Mouse (Mus musculus) adrenal gland (tissue): ENCODE data around the gene Tmem200c.

Experiments
- intact Hi-C: fragments of 180-260 bp; cut with DNase I; formaldehyde crosslinking; loops from one replicate; pipeline ENCODE4 v1.15.1; 2025
- long read RNA-seq, 2 experiments: library from polyadenylated mRNA; unstranded; transcript quantifications; one replicate each; pipeline ENCODE4 v2.0.0; 2020; ENCODE audit warnings: borderline replicate concordance in 1 of 2; ENCODE audit not compliant: insufficient replicate concordance in 1 of 2

The Tmem200c gene
- long read RNA-seq, experiment 1 = 0 reads
- long read RNA-seq, experiment 2 = 0 reads

GRCm38 (mm10) chr17:68826323-68826722, at the start of gene Tmem200c:
TSS of gene Tmem200c (plus strand) at chr17:68826623.
- intact Hi-C loops = no loop called here

DNA sequence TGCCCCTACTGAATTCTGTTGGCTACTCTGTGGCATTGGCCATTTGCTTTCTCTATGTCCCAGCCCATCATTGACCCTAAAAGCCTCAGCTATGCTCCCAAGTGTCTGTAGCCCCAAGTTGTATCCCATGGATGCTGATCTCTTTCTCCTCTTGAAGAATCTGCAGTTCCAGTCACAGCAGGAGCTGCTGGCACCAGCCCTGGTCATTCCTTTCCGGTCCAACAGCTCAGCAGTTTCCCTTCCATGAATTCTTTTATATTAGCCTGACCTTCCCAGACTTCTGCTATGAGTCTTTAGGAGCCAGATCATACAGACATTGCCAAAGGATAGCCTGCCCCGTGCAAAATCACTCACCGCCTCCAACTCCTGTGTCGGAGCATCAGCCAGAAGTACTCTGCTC, 32.7 kb upstream of the Tmem200c start:
- intact Hi-C loops = no loop called here

GRCm38 (mm10) chr17:68836655-68837012, 10.2 kb downstream of the Tmem200c start:
- intact Hi-C loops = no loop called here

GRCm38 (mm10) chr17:68837013-68837858, 10.8 kb downstream of the Tmem200c start:
- intact Hi-C loops = no loop called here

DNA sequence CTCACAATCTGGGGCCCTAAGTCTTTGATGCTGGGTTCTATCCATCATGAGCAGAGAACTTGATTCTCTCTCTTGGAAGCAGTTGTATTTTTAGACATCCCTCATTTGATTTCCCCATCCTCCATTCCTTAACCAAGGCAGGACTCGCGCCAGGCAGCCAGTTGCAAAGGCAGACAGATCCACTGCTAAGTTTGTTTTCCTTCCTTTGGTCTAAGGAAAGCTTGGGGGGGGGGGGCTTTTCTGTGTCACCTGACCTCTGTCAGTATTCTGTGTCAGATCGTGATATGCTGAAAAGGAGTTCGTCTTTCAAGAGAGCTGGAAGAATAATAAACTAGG, 11.4 kb downstream of the Tmem200c start:
- intact Hi-C loops = no loop called here

GRCm38 (mm10) chr17:68839888-68840571, 13.6 kb downstream of the Tmem200c start:
- intact Hi-C loops = no loop called here

GRCm38 (mm10) chr17:68840572-68840939, 14.1 kb downstream of the Tmem200c start:
- intact Hi-C loops = no loop called here

GRCm38 (mm10) chr17:68841097-68841891, 14.9 kb downstream of the Tmem200c start:
- intact Hi-C loops = no loop called here

DNA sequence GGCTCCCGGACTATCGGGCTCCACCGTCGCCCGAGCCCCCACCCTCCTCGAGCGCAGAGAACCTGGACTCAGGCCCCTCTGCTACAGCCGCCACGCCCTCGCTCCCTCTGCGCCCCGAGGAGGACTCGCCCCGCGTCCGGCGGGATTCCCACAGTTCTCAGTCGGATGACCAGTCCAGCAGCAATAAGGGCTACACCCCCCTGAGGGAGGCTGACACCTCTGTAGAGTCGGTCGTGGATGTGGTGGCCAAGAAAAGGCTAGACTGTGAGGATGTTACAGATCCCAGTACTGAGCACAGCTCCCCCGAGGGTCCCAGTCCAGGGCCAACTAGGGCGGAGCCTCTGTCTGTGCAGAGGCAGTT, 15.4 kb downstream of the Tmem200c start:
- intact Hi-C loops = no loop called here

DNA sequence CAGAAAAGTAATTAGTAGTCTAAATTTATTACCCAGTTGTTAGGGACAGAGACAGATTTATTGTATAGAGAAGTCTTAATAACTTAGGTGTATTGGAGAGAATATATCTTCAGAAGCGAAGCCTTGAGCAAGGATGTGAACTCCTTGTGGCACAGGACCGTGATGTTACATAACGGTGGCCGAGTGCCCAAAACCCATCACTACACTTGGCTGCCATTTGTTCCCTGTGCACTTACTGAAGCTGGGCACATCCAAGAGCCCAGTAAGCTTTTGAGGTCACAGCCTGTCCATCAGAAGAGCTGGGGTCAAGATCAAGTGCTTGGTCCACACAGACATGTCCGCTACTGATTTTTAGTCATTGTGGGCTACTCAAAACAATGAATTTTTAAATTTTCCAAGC, 19.5 kb downstream of the Tmem200c start:
- intact Hi-C loops = no loop called here

DNA sequence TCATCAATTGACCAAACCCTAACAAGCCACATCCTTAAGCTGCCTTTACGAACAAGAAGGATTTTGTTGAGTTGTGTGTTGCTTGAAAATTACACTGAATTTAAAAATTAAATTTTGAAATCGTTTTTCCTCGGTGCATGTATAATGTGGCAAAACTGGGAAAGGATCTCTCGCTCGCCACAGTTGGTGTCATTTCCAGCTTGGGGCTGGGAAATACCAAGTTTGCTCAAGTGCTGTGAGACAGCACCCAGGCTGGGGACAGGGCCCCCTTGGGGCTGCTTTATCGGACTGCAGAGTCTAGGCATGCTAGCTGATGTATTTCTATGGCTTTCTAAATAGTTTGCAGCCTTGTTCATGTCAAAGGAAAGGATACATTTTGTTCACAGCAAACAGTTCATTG, 22.3 kb downstream of the Tmem200c start:
- intact Hi-C loops = no loop called here

DNA sequence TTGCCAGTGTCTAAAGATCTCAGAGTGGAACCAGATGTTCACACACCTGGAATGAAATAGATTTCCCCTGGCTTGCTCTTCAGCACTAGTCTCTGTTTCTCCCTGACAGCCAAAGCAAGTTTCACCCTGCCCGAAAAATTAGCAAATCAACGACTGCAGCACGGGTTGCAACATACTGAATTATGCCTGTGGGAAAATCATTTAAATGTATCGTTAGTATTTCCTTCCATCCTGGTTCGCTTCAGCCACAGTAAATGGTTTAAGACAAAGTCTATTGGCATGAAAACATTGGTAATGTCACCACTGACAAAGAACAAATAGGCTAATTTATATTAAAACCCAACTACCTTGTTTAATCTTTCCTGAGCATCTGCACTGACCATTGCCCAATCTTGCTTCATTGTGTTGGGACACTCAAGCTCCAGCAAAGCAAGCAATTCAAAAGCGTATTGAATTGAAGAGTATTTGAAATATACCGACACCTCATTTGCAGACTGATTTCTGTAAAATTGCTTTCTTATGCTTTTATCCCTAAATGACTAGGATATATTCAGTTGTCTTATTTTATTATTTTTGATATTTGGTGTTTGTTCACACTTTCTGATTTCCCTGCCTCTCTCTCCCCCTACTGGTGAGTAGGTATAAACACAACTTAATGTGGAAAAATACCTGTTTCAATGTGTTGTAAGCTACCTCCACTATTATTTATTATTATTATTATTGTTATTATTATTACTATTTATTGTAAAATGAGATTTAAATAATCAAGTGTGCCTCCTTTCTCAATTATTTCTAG, 25.9 kb downstream of the Tmem200c start:
- intact Hi-C loops = loop anchor here (5.0 to 10.0 kb wide), 2 partner anchors 565 to 988 kb away; no protein-coding TSS in a partner anchor

GRCm38 (mm10) chr17:68864175-68864574, 37.8 kb downstream of the Tmem200c start:
- intact Hi-C loops = no loop called here

- intact Hi-C loops = no loop called here
Measured at GRCm38 (mm10) chr17:68868439-68868838, 42.0 kb downstream of the Tmem200c start.

DNA sequence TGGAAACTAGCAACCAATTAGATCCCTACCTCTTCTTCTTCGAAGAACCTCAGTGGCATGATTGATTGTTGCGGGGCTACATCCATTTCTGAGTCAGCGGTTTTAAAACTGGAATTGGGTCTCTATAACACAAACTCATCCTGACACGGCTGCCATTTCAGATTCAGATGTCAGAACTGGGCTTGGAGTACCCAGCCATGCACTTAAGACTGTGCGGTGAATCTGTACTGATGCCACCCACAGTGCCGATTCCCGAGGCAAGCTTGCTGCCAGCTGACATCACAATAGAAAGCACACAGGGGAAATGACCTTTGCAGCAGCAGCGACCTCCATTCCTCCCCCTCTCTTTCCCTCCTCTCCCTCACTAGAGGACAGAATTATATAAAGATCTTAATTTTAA, 47.6 kb downstream of the Tmem200c start:
- intact Hi-C loops = no loop called here

GRCm38 (mm10) chr17:68875251-68875650, 48.8 kb downstream of the Tmem200c start:
- intact Hi-C loops = no loop called here

DNA sequence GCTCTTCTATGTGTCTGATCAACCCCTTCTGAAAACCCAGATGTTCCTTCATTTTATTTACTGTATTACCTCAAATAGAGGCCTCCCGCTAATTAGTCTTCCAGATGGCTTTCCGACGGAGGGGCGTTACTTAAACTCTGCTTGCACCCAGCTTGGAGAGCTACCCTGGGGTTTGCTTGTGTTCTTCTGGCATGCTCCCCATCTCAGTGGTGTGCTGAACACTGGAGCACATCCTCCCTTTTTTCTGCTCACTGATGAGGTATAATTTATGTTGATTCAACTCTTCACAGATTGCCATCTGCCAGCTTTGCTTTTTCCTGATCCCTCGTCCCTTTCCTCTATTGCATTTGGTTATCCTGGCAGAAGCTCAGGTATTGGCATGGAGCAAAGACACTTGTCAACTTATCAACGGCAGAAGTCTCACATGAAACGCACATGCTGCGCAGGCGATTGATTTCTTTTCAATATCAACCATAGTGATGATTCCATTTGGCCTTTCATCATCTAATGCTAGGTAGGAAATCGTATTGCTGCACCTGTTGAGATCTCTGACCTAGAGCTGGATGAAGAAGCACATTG, 49.6 kb downstream of the Tmem200c start:
- intact Hi-C loops = no loop called here

DNA sequence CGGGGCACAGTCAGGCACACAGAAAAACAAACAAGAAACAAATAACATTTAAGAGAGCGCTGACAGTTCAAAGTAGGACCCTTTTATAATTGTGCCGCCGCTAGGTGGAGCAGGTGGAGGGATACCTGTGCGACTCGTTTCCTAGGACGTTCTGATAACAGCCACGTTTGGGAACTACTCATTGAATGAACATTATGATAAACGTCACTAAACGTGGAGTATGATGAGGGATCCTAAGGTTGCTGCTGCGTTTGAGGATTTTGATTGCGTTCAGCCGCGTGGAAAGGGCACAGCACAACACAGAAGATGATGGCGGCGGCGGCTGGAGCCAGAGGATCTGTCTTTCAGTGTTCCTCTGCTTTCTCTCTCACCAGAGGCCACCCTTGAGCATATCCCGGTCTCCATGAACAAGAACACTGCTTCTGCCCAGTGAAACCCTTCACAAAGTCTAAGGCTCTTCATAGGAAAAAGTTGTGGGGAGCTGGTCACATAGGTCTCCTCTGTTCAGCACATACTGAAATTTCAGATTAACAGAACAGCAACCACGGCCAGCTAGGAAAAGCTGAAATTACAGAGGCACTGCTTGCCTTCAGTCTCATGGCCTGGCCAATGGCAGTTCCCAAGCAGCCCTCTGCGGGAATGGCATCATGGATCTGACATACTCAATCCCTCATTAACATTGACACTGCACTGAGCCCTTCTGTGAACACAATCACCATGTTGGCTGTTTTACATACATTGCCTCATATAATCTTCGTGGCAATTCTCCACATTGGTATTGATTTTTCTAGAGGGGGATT, 55.5 kb downstream of the Tmem200c start:
- intact Hi-C loops = loop anchor here (2.0 kb wide), 1 partner anchor 223 kb away; no protein-coding TSS in a partner anchor

DNA sequence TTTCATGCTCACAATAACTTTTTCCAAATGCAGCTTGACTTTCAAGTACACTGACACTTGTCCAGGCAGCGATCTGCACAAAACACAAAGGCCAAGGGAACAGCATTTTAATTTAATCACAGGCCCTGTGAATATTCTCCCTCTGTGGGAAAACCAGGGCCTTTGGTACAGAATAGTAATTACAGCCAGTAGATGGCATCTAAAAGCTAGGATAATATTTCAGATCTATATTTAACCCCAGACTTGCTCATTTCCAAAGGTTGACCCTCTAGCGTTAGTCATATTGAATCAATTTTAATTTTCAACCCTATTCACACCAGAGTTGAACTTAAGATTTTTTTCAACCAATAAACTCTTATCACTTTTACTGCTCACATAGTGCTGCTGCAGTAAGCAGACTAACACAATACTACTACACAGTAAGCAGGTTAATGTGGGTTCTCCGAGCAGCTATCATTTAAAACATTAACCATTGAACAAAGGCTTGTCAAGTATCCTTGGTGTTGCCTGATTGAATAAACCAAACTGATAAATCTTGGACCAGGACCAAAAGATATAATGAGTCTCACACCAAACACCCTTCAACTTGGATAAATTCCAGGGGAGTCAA, 57.2 kb downstream of the Tmem200c start:
- intact Hi-C loops = no loop called here

DNA sequence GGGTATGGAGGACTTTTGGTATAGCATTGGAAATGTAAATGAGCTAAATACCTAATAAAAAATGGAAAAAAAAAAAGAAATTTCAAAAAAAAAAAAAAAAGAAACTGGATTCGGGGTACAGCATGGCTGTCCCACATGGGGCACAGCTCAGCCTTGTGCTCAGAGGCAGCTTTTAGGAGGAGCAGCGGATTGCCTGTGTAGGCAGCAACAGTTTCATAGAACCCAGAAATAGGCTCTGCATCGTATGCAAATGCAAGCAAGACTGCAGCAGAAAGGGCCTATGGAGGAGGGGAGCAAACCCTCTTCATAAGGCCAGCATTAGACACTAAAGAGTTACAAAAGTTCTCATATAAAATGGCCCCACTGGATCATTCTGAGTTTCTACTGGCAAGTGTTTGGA, 64.2 kb downstream of the Tmem200c start:
- intact Hi-C loops = no loop called here
